In the genomic region with DNA sequence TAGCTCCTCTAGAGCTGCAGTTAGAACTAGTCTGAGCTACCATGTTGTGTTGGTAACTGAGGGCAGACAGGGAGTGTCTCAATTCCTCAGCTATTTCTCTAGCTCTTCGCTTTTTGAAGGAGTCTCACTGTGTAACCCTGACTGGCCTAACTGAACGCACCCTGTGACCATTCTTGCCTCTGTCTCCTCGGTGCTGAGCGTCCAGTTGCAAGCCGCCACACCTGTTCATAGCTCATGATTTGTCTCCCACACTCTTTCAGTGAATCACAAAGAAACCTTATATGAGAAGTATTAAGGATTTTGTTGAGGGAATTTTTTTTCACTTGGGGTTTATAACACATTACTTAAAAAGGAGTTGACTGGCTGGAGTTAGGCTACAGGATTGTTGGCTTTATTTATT, we compare ENCODE assay signal across 29 mouse cellular contexts. TPM values are rescaled to one million over a fixed set of nuclear protein-coding genes. Genes with fewer than 3 reads are reported as not detected.
A peak's percentile ranks its signal among the peaks of the same experiment; 100 is the strongest.
DNase-seq lines count a peak whose midpoint lies in the region; ATAC-seq and TF ChIP-seq lines count a peak whose summit lies in the region.
"Had no signal": no experiment of that assay in that cellular context is flagged by ENCODE, and none has a peak within 500 bp of the region (broad histone marks: within the 10 kb centered on the region; RNA-seq: fewer than 3 reads in every experiment).

No protein-coding gene starts in this region.

- ATAC-seq in hindbrain, embryonic 15.5 days (ENCODE audit: low FRiP score, low read depth), result no peak
- ATAC-seq in hindbrain, embryonic 14.5 days (ENCODE audit: low FRiP score), result no peak
- ATAC-seq in stomach, postnatal 0 days (ENCODE audit: low FRiP score, low TSS enrichment), result no peak
- no peak for ATAC-seq in forebrain, postnatal 0 days
- ATAC-seq: activated CD4-positive, CD25-positive, alpha-beta regulatory T cell, adult 4 months; intestine, embryonic 15.5 days had no signal

- H3K9ac ChIP-seq in hindbrain, embryonic 15.5 days, result no peak overlapping the region
- no peak overlapping the region for H3K9ac ChIP-seq in hindbrain, embryonic 14.5 days
- H3K9ac ChIP-seq in stomach, postnatal 0 days (ENCODE audit: low read length), result no peak overlapping the region
- no peak overlapping the region for H3K9ac ChIP-seq in forebrain, postnatal 0 days
- H3K9ac ChIP-seq: embryonic facial prominence, embryonic 13.5 days; forebrain, embryonic 13.5 days; heart, embryonic 12.5 days; heart, embryonic 15.5 days; intestine, embryonic 15.5 days had no signal

- TF ChIP-seq EP300 in stomach, postnatal 0 days (optimal IDR thresholded peaks at IDR 0.05), result no peak

- H3K27ac ChIP-seq in hindbrain, embryonic 15.5 days (replicated peaks), result 0 out of 2 replicates have a peak overlapping the region, but pooled peaks have one; percentile 15
- H3K27ac ChIP-seq in hindbrain, embryonic 14.5 days, result no peak overlapping the region
- H3K27ac ChIP-seq in stomach, postnatal 0 days (replicated peaks), result peak overlapping the region; percentile 53; the same call in 1 of the 2 replicates
- H3K27ac ChIP-seq in midbrain, embryonic 10.5 days (replicated peaks), result no peak overlapping the region
- H3K27ac ChIP-seq in forebrain, postnatal 0 days (ENCODE audit: low read depth, low read length), result no peak overlapping the region
- H3K27ac ChIP-seq: embryonic facial prominence, embryonic 10.5 days; embryonic facial prominence, embryonic 13.5 days; forebrain, embryonic 10.5 days; forebrain, embryonic 13.5 days; heart, embryonic 15.5 days; intestine, embryonic 15.5 days had no signal

- H3K36me3 ChIP-seq in hindbrain, embryonic 15.5 days, result peaks cover 14% of the 10 kb centered on the region
- peaks cover 21% of the 10 kb centered on the region for H3K36me3 ChIP-seq in hindbrain, embryonic 14.5 days (replicated peaks; ENCODE audit: control insufficient read depth, insufficient read depth)
- peaks cover 7% of the 10 kb centered on the region for H3K36me3 ChIP-seq in stomach, postnatal 0 days (ENCODE audit: control insufficient read depth, insufficient read depth, low read length)
- peaks cover 86% of the 10 kb centered on the region for H3K36me3 ChIP-seq in midbrain, embryonic 10.5 days
- H3K36me3 ChIP-seq in forebrain, postnatal 0 days (ENCODE audit: insufficient read depth), result peaks cover 11% of the 10 kb centered on the region; the same call in 1 of the 2 replicates

- no peaks in the 10 kb centered on the region for H3K27me3 ChIP-seq in hindbrain, embryonic 15.5 days
- H3K27me3 ChIP-seq in hindbrain, embryonic 14.5 days (ENCODE audit: control insufficient read depth, insufficient read depth, low read length), result no peaks in the 10 kb centered on the region
- H3K27me3 ChIP-seq in stomach, postnatal 0 days (ENCODE audit: control insufficient read depth, insufficient read depth, low read length), result no peaks in the 10 kb centered on the region
- H3K27me3 ChIP-seq in midbrain, embryonic 10.5 days (ENCODE audit: low read depth, poor library complexity, severe bottlenecking), result no peaks in the 10 kb centered on the region
- H3K27me3 ChIP-seq in forebrain, postnatal 0 days (ENCODE audit: insufficient read depth, low read length), result no peaks in the 10 kb centered on the region
- H3K27me3 ChIP-seq: CH12.LX; embryonic facial prominence, embryonic 13.5 days; forebrain, embryonic 13.5 days; heart, embryonic 12.5 days; heart, embryonic 15.5 days; intestine, embryonic 15.5 days had no signal

- no peak overlapping the region for H3K4me2 ChIP-seq in hindbrain, embryonic 15.5 days
- no peak overlapping the region for H3K4me2 ChIP-seq in hindbrain, embryonic 14.5 days (replicated peaks)
- no peak overlapping the region for H3K4me2 ChIP-seq in stomach, postnatal 0 days (replicated peaks; ENCODE audit: low read depth)
- H3K4me2 ChIP-seq in forebrain, postnatal 0 days (ENCODE audit: low read depth), result no peak overlapping the region
- H3K4me2 ChIP-seq: embryonic facial prominence, embryonic 13.5 days; forebrain, embryonic 13.5 days; heart, embryonic 12.5 days; heart, embryonic 15.5 days; intestine, embryonic 15.5 days had no signal

- H3K4me1 ChIP-seq in hindbrain, embryonic 15.5 days (replicated peaks), result peaks cover 39% of the 10 kb centered on the region
- peaks cover 20% of the 10 kb centered on the region for H3K4me1 ChIP-seq in hindbrain, embryonic 14.5 days (replicated peaks; ENCODE audit: control insufficient read depth, insufficient read depth, low read length)
- no peaks in the 10 kb centered on the region for H3K4me1 ChIP-seq in stomach, postnatal 0 days (replicated peaks; ENCODE audit: control insufficient read depth, insufficient read depth)
- H3K4me1 ChIP-seq in midbrain, embryonic 10.5 days, result no peaks in the 10 kb centered on the region
- no peaks in the 10 kb centered on the region for H3K4me1 ChIP-seq in forebrain, postnatal 0 days (ENCODE audit: insufficient read depth)

- no peak for DNase-seq in hindbrain, embryonic 14.5 days (ENCODE audit: low spot score)
- peak; percentile 17 for DNase-seq in Muller cell, postnatal 12 days (ENCODE audit: inconsistent ontology term)
- DNase-seq in fibroblast of lung, adult 2 months (ENCODE audit: low read depth), result peak; percentile 43
- DNase-seq in stomach, postnatal 0 days (ENCODE audit: low spot score), result no peak
- DNase-seq in midbrain, embryonic 10.5 days (ENCODE audit: low spot score), result no peak
- no peak for DNase-seq in cerebellum, postnatal 25 days
- no peak for DNase-seq in forebrain, postnatal 0 days
- DNase-seq: adrenal gland, adult 8-10 months; adrenal gland, postnatal 25 days; cerebellum, adult 2 months; cerebellum, adult 9-11 months; cerebellum, postnatal 36 days; embryo, embryonic 11 days; gastrocnemius, postnatal 36 days; heart, adult 18-20 months; heart, postnatal 10 days; heart, postnatal 4 days; kidney, adult 11 months had no signal

- H3K9me3 ChIP-seq in hindbrain, embryonic 15.5 days, result no peaks in the 10 kb centered on the region
- no peaks in the 10 kb centered on the region for H3K9me3 ChIP-seq in hindbrain, embryonic 14.5 days (ENCODE audit: control insufficient read depth, low read length)
- H3K9me3 ChIP-seq in stomach, postnatal 0 days (ENCODE audit: control insufficient read depth, low read length), result no peaks in the 10 kb centered on the region
- H3K9me3 ChIP-seq in midbrain, embryonic 10.5 days (replicated peaks), result peaks cover 9% of the 10 kb centered on the region; the same call in 1 of the 2 replicates
- H3K9me3 ChIP-seq in forebrain, postnatal 0 days (ENCODE audit: low read length), result no peaks in the 10 kb centered on the region
- H3K9me3 ChIP-seq: embryonic facial prominence, embryonic 13.5 days; forebrain, embryonic 13.5 days; heart, embryonic 15.5 days; intestine, embryonic 15.5 days had no signal

- H3K4me3 ChIP-seq in hindbrain, embryonic 15.5 days, result no peak overlapping the region
- no peak overlapping the region for H3K4me3 ChIP-seq in hindbrain, embryonic 14.5 days (replicated peaks; ENCODE audit: low read length)
- H3K4me3 ChIP-seq in stomach, postnatal 0 days (ENCODE audit: low read depth, low read length), result no peak overlapping the region
- H3K4me3 ChIP-seq in midbrain, embryonic 10.5 days, result no peak overlapping the region
- H3K4me3 ChIP-seq in forebrain, postnatal 0 days (ENCODE audit: low read depth, low read length), result no peak overlapping the region
- H3K4me3 ChIP-seq: embryonic facial prominence, embryonic 10.5 days; embryonic facial prominence, embryonic 13.5 days; erythroblast, embryonic 14.5 days; forebrain, embryonic 10.5 days; forebrain, embryonic 13.5 days; heart, embryonic 12.5 days; heart, embryonic 15.5 days; intestine, embryonic 15.5 days had no signal

- TF ChIP-seq CTCF in stomach, postnatal 0 days (IDR thresholded peaks at IDR 0.05; ENCODE audit: low read depth), result no peak
- TF ChIP-seq CTCF in forebrain, postnatal 0 days (IDR thresholded peaks at IDR 0.05; ENCODE audit: low read depth), result no peak

- WGBS in hindbrain, embryonic 15.5 days, result 87% methylated on average over 5 of the region's 5 CpGs
- WGBS in hindbrain, embryonic 14.5 days, result 92% methylated on average over 5 of the region's 5 CpGs
- WGBS in stomach, postnatal 0 days, result 84% methylated on average over 5 of the region's 5 CpGs
- WGBS in midbrain, embryonic 10.5 days, result 94% methylated on average over 5 of the region's 5 CpGs
- WGBS in forebrain, postnatal 0 days, result 93% methylated on average over 5 of the region's 5 CpGs

RNA-seq across cellular contexts. Expression of gene Eif4g3, which starts 49.8 kb away (rescaled TPM):
- polyA plus RNA-seq in hindbrain, embryonic 15.5 days (2015; fragmentation: Nextera tagmentation; extraction: Ambion mirVana), result 49.9 and 51.0 TPM in 2 replicates
- 59.7 and 65.3 TPM in 2 replicates for polyA plus RNA-seq in hindbrain, embryonic 14.5 days (2014; fragmentation: Nextera tagmentation; extraction: Ambion mirVana)
- polyA plus RNA-seq in stomach, postnatal 0 days (2015; fragmentation: Nextera tagmentation; extraction: Ambion mirVana), result 11.4 and 11.9 TPM in 2 replicates
- 34.1 and 36.3 TPM in 2 replicates for polyA plus RNA-seq in midbrain, embryonic 10.5 days (2016; fragmentation: Nextera tagmentation; extraction: Ambion mirVana)
- total RNA-seq in forebrain, postnatal 0 days (2014; rRNA removed), result 61.9 and 67.0 TPM in 2 replicates
- polyA plus RNA-seq in forebrain, postnatal 0 days (2015; fragmentation: Nextera tagmentation; extraction: Ambion mirVana), result 28.8 and 38.4 TPM in 2 replicates

Comparison
In these comparisons a context has a peak if more than half of its experiments do, and no peak if none do; other contexts are left out.
1. H3K27ac ChIP-seq: peak in hindbrain, embryonic 15.5 days (single experiment) and stomach, postnatal 0 days (single experiment); none in hindbrain, embryonic 14.5 days (single experiment), midbrain, embryonic 10.5 days (single experiment) and forebrain, postnatal 0 days (single experiment).
2. DNase-seq: peak in Muller cell, postnatal 12 days (single experiment) and fibroblast of lung, adult 2 months (single experiment); none in hindbrain, embryonic 14.5 days (single experiment), stomach, postnatal 0 days (single experiment), midbrain, embryonic 10.5 days (single experiment), cerebellum, postnatal 25 days (0 of 2) and forebrain, postnatal 0 days (single experiment).